ENCODE assay signal across 11 mouse cellular contexts in genomic region chr4:32482936-32483335, GRCm38 (mm10).
A peak's percentile ranks its signal among the peaks of the same experiment; 100 is the strongest.
DNase-seq lines count a peak whose midpoint lies in the region; ATAC-seq and TF ChIP-seq lines count a peak whose summit lies in the region.
"Had no signal": no experiment of that assay in that cellular context is flagged by ENCODE, and none has a peak within 500 bp of the region (broad histone marks: within the 10 kb centered on the region; RNA-seq: fewer than 3 reads in every experiment).

No protein-coding gene starts in this region.

- no peak for TF ChIP-seq CTCF in C2C12 (IDR thresholded peaks at IDR 0.05; ENCODE audit: control insufficient read depth, insufficient read depth, insufficient read length)
- TF ChIP-seq CTCF in brain, embryonic 14.5 days (IDR thresholded peaks at IDR 0.05; ENCODE audit: borderline replicate concordance, extremely low read depth, insufficient read depth, insufficient read length) = no peak

- no peak overlapping the region for H3K4me2 ChIP-seq in hindbrain, embryonic 11.5 days (replicated peaks; ENCODE audit: low read depth, low read length)
- H3K4me2 ChIP-seq in midbrain, embryonic 13.5 days (replicated peaks) = no peak overlapping the region

- peak; percentile 83 for DNase-seq in brain, embryonic 14.5 days (ENCODE audit: low read depth)
- DNase-seq in hindbrain, embryonic 11.5 days (ENCODE audit: low spot score) = peak; percentile 21
- DNase-seq in layer of hippocampus, adult 8-10 months (ENCODE audit: low spot score in 2 of 2) = no peak
- DNase-seq in thymus, postnatal 0 days (ENCODE audit: low spot score) = no peak
- no peak for DNase-seq in kidney, adult 8-10 months
- DNase-seq in frontal cortex, postnatal 10 days (ENCODE audit: low spot score in 2 of 2) = no peak
- DNase-seq: adrenal gland, adult 8-10 months; cerebellum, postnatal 10 days; heart, postnatal 14 days had no signal

- H3K27ac ChIP-seq in hindbrain, embryonic 11.5 days (ENCODE audit: low read depth, low read length) = peak overlapping the region; percentile 83
- H3K27ac ChIP-seq in midbrain, embryonic 13.5 days = peak overlapping the region; percentile 83

- H3K79me2 ChIP-seq in C2C12 (ENCODE audit: control insufficient read depth, insufficient read depth) = no peaks in the 10 kb centered on the region

- H3K9me3 ChIP-seq in hindbrain, embryonic 11.5 days (ENCODE audit: control insufficient read depth, low read length) = no peaks in the 10 kb centered on the region
- no peaks in the 10 kb centered on the region for H3K9me3 ChIP-seq in midbrain, embryonic 13.5 days

- ATAC-seq in hindbrain, embryonic 11.5 days (ENCODE audit: low FRiP score) = peak; percentile 25; the same call in 1 of the 2 replicates
- no peak for ATAC-seq in midbrain, embryonic 13.5 days

- H3K9ac ChIP-seq in hindbrain, embryonic 11.5 days (ENCODE audit: low read depth, low read length) = no peak overlapping the region
- 0 out of 2 replicates have a peak overlapping the region, but pooled peaks have one; percentile 34 for H3K9ac ChIP-seq in midbrain, embryonic 13.5 days (replicated peaks)

- no peak overlapping the region for H3ac ChIP-seq in C2C12 (ENCODE audit: control insufficient read depth, insufficient read length, low read depth)

- H3K4me1 ChIP-seq in hindbrain, embryonic 11.5 days (replicated peaks; ENCODE audit: control insufficient read depth, insufficient read depth, low read length) = peaks cover 24% of the 10 kb centered on the region
- H3K4me1 ChIP-seq in midbrain, embryonic 13.5 days (replicated peaks) = peaks cover 82% of the 10 kb centered on the region

- no peaks in the 10 kb centered on the region for H3K27me3 ChIP-seq in C2C12 (ENCODE audit: control insufficient read depth, insufficient read depth, insufficient read length)
- no peaks in the 10 kb centered on the region for H3K27me3 ChIP-seq in hindbrain, embryonic 11.5 days (ENCODE audit: control insufficient read depth, insufficient read depth, low read length)
- H3K27me3 ChIP-seq in midbrain, embryonic 13.5 days = no peaks in the 10 kb centered on the region

- H3K4me3 ChIP-seq in C2C12 (ENCODE audit: insufficient read depth, poor library complexity, severe bottlenecking) = no peak overlapping the region
- no peak overlapping the region for H3K4me3 ChIP-seq in hindbrain, embryonic 11.5 days (ENCODE audit: low read depth, low read length)
- no peak overlapping the region for H3K4me3 ChIP-seq in midbrain, embryonic 13.5 days (replicated peaks)

- no peaks in the 10 kb centered on the region for H3K79me3 ChIP-seq in C2C12 (ENCODE audit: low read depth)

- no peaks in the 10 kb centered on the region for H3K36me3 ChIP-seq in C2C12 (ENCODE audit: control insufficient read depth, insufficient read depth)
- H3K36me3 ChIP-seq in hindbrain, embryonic 11.5 days (ENCODE audit: control insufficient read depth, insufficient read depth, low read length) = no peaks in the 10 kb centered on the region
- H3K36me3 ChIP-seq in midbrain, embryonic 13.5 days = no peaks in the 10 kb centered on the region

- TF ChIP-seq POLR2A in brain, embryonic 14.5 days (IDR thresholded peaks at IDR 0.05; ENCODE audit: borderline replicate concordance, extremely low read depth, insufficient read depth, insufficient read length, poor library complexity, severe bottlenecking) = no peak

- 11% methylated on average over 8 of the region's 8 CpGs for WGBS in hindbrain, embryonic 11.5 days
- WGBS in midbrain, embryonic 13.5 days = 4% methylated on average over 8 of the region's 8 CpGs

TF ChIP-seq in C2C12, 6 proteins besides CTCF, POLR2A, EP300 and RAD21:
- TF ChIP-seq CEBPB (IDR thresholded peaks at IDR 0.05; ENCODE audit: low read depth) (no peak), USF1 (IDR thresholded peaks at IDR 0.05; ENCODE audit: low read depth) (no peak), MAX (IDR thresholded peaks at IDR 0.05) (no peak), FOSL1 (IDR thresholded peaks at IDR 0.05; ENCODE audit: insufficient read depth, low read length, poor library complexity, severe bottlenecking) (peak; percentile 25), MYOD1 (IDR thresholded peaks at IDR 0.05; ENCODE audit: control insufficient read depth, insufficient read length, low read depth) (no peak), MYOG (IDR thresholded peaks at IDR 0.05; ENCODE audit: control insufficient read depth, extremely low read depth, insufficient read length) (no peak)

Comparison
In these comparisons a context has a peak if more than half of its experiments do, and no peak if none do; other contexts are left out.
1. DNase-seq: peak in brain, embryonic 14.5 days (single experiment) and hindbrain, embryonic 11.5 days (single experiment); none in layer of hippocampus, adult 8-10 months (0 of 2), thymus, postnatal 0 days (single experiment), kidney, adult 8-10 months (0 of 2) and frontal cortex, postnatal 10 days (0 of 2).